Mouse (Mus musculus): ENCODE measurements around the gene Prn.

GRCm38 (mm10) chr2:131876551-131877265 is 33.0 kb upstream of the Prn start:
- TF ChIP-seq TCF12 (IDR thresholded peaks at IDR 0.05; ENCODE audit: low read depth, low read length) (no peak), MAX (IDR thresholded peaks at IDR 0.05; ENCODE audit: low read length) (no peak), CTCF (IDR thresholded peaks at IDR 0.05 in 2 of 3, conservative IDR thresholded peaks at IDR 0.05 in 1 of 3; ENCODE audit: control insufficient read depth in 1 of 3, insufficient read depth in 1 of 3, low read depth in 2 of 3, low read length in 3 of 3, poor library complexity in 1 of 3, severe bottlenecking in 1 of 3) (no peak)
